Mouse (Mus musculus): ENCODE data around the gene Rela.
"Not testable (repeated sequence)": the region's sequence is repeated elsewhere in the genome, so short reads cannot be mapped to it uniquely, and the experiment has no call there.

The Rela gene

GRCm38 (mm10) chr19:5664669-5665257, 27.5 kb downstream of the Rela start:
- DNase-seq (ENCODE audit: low spot score in 2 of 2) = no peak

GRCm38 (mm10) chr19:5665465-5665864, 28.2 kb downstream of the Rela start:
- DNase-seq (ENCODE audit: low spot score in 2 of 2) = no peak

DNA sequence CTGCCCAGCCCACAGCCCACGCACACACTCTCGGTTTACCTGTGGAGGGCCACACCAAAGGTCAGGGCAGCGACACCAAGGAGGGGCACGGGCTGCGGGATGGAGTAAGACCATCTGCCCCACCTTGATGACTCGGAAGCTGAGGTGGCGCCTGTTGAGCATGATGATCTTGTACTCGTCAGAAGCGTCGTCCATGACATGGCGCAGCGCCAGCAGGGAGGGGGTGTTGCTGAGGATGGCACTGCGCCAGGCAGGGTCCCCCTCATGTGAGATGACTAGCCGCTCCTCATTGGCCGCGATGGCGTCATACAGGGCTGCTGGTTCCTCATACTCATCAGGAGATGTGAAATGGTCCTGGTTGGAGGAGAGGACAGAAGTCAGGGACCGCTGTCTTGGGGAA, 29.1 kb downstream of the Rela start:
- DNase-seq (ENCODE audit: low spot score in 2 of 2) = no peak

GRCm38 (mm10) chr19:5668372-5668771, 31.1 kb downstream of the Rela start:
- DNase-seq (ENCODE audit: low spot score in 2 of 2) = no peak

DNA sequence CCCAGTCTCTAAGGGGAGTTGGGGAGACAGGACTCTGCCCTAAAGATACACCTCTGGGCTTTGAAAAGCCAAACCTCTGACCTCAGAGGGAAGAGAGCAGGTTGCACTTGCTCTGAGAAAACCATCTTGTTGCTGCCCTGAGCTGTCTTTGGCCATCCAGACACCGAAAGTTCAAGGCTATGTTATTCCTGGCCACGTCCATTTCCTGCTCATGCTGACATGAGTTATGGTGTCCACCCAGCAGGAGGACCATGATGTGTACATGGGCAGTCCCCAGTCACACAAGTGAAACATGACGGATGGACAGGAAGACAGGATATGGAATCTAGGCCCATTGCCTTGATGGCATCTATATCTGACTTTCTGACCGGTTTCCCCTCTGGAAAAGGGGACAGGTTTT, 43.1 kb downstream of the Rela start:
- DNase-seq (ENCODE audit: low spot score in 2 of 2) = no peak

DNA sequence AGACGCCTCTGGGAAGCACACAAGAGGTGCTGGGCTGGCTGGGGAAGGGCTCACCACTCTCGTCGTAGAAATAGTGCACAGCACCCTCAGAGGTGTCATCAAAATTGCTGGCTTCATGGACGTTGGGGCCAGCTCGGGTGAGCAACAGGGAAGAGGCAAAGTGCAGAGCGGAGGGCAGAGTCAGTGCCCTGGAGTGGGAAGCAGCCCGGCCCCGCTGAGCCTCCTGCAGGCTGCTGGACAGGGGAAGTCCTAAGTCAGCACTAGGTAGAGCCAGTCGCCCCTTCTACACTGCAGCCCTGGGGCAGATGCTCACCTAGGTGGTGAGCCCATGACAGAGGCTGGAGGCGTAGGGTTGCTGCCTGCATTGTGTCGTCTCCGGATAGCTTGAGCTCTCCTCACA, 47.0 kb downstream of the Rela start:
- DNase-seq (ENCODE audit: low spot score in 2 of 2) = no peak

DNA sequence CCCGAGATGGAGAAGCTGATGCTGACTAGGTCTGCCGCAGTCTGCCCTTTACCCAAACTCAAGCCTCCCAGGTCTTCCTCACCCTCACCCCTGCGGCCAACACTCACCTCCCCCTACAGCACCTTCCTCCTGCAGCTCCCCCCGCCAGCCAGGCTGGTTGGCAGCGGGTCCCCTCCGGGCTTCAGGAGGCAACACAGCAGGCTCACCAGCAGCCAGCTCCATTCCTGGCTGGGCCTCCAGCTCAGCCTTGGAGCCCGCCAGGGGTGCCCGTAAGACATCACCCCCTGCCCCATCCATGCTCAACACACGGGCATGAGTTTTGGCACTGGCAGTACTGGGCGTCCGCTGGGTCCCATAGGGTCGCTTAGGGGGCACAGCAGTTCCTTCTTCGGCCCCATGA, 47.7 kb downstream of the Rela start:
- no peak for DNase-seq (ENCODE audit: low spot score in 2 of 2)

DNA sequence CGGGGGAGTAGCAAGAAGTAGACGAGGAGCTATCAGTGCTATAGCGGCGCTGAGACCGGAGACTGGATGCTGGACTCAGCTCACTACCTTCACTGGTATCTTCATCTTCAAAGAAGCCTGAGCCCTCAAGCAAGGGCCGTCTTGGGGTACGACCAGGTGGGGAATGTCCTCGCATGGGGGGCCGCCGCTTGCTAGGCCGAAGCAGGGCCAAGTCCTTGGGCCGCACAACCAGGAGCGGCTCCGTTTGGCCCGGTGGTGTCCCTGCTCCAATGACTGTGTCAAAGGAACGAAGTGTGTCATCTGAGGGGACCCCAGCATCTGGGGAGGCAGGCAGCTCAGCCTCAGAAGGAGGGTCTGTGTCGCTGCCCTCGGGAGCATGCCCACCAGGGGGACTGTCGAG, 48.1 kb downstream of the Rela start:
- DNase-seq (ENCODE audit: low spot score in 2 of 2) = no peak

GRCm38 (mm10) chr19:5685861-5686260, 48.6 kb downstream of the Rela start:
- no peak for DNase-seq (ENCODE audit: low spot score in 2 of 2)

DNA sequence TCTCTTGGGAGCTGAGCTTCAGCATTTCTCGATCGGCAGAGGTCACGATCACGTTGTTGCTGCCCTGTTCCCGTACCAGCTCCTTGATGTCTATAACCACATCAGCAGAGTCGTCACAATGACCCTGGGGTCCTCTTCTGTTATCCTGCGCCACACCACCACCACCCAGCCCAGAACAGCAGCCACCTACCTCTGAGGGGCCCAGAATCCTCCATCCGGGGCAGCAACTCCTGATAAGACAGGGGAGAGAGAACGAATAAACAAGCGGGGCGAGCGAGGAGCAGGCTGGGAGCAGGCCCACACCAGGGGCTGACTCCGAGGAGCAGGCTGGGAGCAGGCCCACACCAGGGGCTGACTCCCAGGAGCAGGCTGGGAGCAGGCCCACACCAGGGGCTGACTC, 49.2 kb downstream of the Rela start:
- DNase-seq (ENCODE audit: low spot score in 2 of 2) = no peak

- not testable (repeated sequence) for DNase-seq (ENCODE audit: low spot score in 2 of 2)
Observed at GRCm38 (mm10) chr19:5686954-5687353, 49.7 kb downstream of the Rela start.

DNA sequence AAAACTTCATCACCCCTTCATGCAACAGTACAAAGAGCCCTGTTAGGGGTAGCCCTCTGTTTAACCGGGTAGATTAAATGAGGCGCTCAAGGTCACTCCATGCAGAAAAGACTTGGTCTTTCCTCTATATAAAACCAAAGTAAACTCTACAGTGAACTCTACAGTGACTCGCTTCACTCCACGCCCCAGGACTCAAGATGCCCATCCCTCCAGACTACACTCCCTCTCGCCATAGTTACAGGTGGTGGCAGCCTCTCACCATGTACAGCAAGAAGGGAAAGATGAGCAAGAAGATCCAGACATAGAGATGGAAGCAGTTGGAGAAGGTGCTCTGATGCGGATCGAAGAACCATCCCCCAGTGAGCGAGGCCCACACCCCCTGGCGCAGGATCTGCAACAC, 50.5 kb downstream of the Rela start:
- DNase-seq (ENCODE audit: low spot score in 2 of 2) = no peak

DNA sequence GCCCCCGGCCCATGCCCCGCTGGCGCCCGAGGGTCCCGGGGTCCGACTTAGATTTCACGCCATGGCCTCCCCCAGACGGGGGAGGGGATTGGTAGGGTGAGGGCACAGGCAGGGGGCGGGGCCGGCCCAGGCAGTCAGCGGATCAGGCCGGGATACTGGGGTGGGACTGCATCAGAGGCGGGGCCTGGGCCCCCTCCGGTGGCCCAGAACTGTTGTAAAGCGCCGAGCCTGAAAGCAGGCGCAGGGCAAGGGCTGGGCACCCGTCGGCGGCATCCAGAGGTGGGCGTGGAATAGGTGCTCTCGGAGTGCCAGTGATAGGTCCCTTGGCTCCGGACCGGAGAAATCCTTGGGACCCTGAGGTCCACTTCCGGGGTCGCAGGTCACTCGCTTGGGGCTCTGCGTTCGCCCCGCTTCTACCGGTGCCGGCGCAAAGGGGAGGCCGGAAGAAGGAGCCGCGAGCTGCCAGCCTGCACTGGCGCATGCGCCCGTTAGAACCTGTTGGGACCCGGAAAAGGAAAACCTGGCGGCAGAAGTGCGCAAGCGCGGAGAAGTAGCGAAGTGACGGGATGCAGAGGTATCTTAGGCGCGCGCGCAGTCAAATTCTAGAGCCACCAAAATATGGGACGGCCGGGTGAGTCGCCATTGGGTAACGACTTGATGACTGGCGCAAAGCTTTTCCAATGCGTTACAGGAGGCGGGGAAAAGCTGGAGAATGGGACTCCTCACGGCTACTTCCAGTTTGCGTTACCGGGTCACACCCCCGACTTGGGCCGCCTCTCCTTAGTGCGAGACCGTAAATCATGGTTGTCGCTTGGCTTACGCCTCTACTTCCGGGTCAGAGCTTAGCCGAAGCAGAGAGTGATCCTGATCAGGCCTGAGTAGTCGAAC, 51.2 kb downstream of the Rela start, which contains the start of the genes Map3k11 and Pcnx3:
Gene Map3k11 (plus strand): TSS at position 543 of the 888 bp plus-strand sequence.
Gene Pcnx3 (minus strand): TSS at position 709 of the 888 bp plus-strand sequence.
- peak; percentile 94 to 96 for DNase-seq (ENCODE audit: low spot score in 2 of 2)

- no peak for DNase-seq (ENCODE audit: low spot score in 2 of 2)
Observed at GRCm38 (mm10) chr19:5689088-5689428, 51.8 kb downstream of the Rela start.

DNA sequence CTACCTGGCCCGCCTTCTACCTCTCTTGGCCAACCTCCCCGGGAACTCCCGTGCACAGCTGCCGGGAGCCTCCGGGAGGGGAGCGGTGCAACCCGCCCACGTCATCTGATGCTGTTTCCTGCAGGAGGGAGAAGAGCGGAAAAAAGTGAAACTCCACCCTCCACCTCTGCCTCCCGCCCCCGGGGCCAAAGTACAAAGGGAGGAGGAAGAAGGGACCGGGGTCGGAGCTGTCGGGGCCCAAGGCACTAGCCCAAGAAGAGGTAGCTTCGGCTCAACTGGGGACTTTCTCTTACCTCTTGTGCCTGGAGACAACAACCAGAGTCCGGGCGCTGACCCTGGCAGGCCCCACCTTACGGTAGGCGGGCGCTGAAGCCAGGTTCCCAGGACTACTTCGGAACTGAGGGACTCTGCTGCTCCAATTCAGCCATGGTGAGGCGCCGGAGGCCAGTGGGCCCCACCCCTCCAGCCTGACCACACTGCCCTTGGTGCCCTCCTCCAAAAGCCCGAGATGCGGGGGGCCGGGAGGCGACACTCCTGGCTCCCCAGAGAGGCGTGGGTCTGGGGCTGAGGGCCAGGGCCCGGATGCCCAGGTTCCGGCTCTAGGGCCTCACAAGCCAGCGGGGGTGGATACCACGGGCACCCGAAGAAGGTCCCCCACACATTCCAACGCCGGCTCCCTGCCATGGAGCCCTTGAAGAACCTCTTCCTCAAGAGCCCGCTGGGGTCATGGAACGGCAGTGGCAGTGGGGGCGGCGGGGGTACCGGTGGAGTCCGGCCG, 52.5 kb downstream of the Rela start:
- peak; percentile 77 to 79 for DNase-seq (ENCODE audit: low spot score in 2 of 2)

DNA sequence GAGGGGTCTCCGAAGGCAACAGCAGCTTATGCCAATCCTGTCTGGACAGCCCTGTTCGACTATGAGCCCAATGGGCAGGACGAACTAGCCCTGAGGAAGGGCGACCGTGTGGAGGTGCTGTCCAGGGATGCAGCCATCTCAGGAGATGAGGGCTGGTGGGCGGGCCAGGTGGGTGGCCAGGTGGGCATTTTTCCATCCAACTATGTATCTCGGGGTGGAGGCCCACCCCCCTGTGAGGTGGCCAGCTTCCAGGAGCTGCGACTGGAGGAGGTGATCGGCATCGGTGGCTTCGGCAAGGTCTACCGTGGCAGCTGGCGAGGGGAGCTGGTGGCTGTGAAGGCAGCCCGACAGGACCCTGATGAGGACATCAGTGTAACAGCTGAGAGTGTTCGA, 53.1 kb downstream of the Rela start:
- DNase-seq (ENCODE audit: low spot score in 2 of 2) = no peak

- DNase-seq (ENCODE audit: low spot score in 2 of 2) = no peak
Observed at GRCm38 (mm10) chr19:5691601-5692000, 54.3 kb downstream of the Rela start.

- DNase-seq (ENCODE audit: low spot score in 2 of 2) = no peak
Observed at GRCm38 (mm10) chr19:5692086-5692912, 55.0 kb downstream of the Rela start.

GRCm38 (mm10) chr19:5692913-5693396, 55.7 kb downstream of the Rela start:
- DNase-seq (ENCODE audit: low spot score in 2 of 2) = no peak

GRCm38 (mm10) chr19:5693801-5694200, 56.5 kb downstream of the Rela start:
- no peak for DNase-seq (ENCODE audit: low spot score in 2 of 2)

DNA sequence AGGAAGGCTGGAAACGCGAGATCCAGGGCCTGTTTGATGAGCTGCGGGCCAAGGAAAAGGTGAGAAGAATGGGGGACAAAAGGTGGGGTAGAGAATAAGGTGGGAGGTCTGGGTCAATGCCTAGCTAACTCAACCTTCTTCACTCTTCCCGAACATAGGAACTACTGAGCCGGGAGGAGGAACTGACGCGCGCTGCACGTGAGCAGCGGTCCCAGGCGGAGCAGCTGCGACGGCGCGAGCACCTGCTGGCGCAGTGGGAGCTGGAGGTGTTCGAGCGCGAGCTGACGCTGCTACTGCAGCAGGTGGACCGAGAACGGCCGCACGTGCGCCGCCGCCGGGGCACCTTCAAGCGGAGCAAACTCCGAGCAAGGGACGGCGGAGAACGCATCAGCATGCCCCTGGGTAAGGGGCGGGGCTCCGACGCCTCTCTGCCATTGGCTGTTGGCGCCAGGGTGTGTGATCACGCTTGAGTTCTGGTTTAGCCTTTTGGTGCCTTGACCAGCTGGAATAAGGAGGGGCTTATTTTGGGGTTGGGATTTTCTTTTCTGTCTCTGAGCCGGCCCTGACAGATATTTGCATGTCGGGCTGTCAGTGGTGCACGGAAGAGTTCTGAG, 58.7 kb downstream of the Rela start:
- DNase-seq (ENCODE audit: low spot score in 2 of 2) = no peak
